Mouse (Mus musculus) limb, embryonic 14.5 days (tissue): ENCODE measurements around the gene Pbdc1. TPM values are rescaled to one million over a fixed set of nuclear protein-coding genes. Genes with fewer than 3 reads are reported as not detected.
"Not testable (repeated sequence)": the region's sequence is repeated elsewhere in the genome, so short reads cannot be mapped to it uniquely, and the experiment has no call there.

ENCODE experiments used
- ATAC-seq: fragments of 200-750 bp; cut with Nextera tagmentation; 2 replicates; pipeline ENCODE4 v1.8.0; 2017; ENCODE audit warnings: low read depth, moderate number of reproducible peaks, moderate TSS enrichment; ENCODE audit not compliant: low FRiP score
- DNase-seq: peaks from one replicate; pipeline ENCODE4 v3.0.0-alpha.2; 2015; ENCODE audit warnings: low spot score
- H3K27ac ChIP-seq: fragments of 300-500 bp; sonication (generic); replicated peaks from 2 replicates; pipeline ENCODE4 v1.5.1; 2014; ENCODE audit warnings: low read depth, mild to moderate bottlenecking, low read length, moderate library complexity, mixed read lengths
- H3K27me3 ChIP-seq: fragments of 300-500 bp; sonication (generic); 2 replicates; pipeline ENCODE4 v1.6.1; 2014; ENCODE audit warnings: low read length, mixed read lengths; ENCODE audit not compliant: control insufficient read depth, insufficient read depth
- H3K36me3 ChIP-seq: fragments of 300-500 bp; sonication (generic); 2 replicates; pipeline ENCODE4 v1.6.1; 2014; ENCODE audit warnings: mild to moderate bottlenecking, low read length, moderate library complexity, mixed read lengths; ENCODE audit not compliant: control insufficient read depth, insufficient read depth
- H3K4me1 ChIP-seq: fragments of 300-500 bp; sonication (generic); 2 replicates; pipeline ENCODE4 v1.6.1; 2014; ENCODE audit warnings: antibody characterized with exemption, low read length, mixed read lengths; ENCODE audit not compliant: control insufficient read depth, insufficient read depth
- H3K4me2 ChIP-seq: fragments of 300-500 bp; sonication (generic); replicated peaks from 2 replicates; pipeline ENCODE4 v1.6.1; 2014; ENCODE audit warnings: low read depth, mild to moderate bottlenecking, low read length, moderate library complexity; ENCODE audit not compliant: severe bottlenecking
- H3K4me3 ChIP-seq: fragments of 300-500 bp; sonication (generic); replicated peaks from 2 replicates; pipeline ENCODE4 v1.5.1; 2014; ENCODE audit warnings: low read length
- H3K9ac ChIP-seq: fragments of 300-500 bp; sonication (generic); 2 replicates; pipeline ENCODE4 v1.6.1; 2014; ENCODE audit warnings: mild to moderate bottlenecking, low read depth, low read length, moderate library complexity; ENCODE audit not compliant: severe bottlenecking
- H3K9me3 ChIP-seq: fragments of 300-500 bp; sonication (generic); 2 replicates; pipeline ENCODE4 v1.6.1; 2016; ENCODE audit warnings: low read length; ENCODE audit not compliant: control insufficient read depth
- POLR2A ChIP-seq: fragments of 200-500 bp; IDR thresholded peaks from 2 replicates; pipeline ENCODE4 v1.8.0; 2012; ENCODE audit warnings: inconsistent platforms, mild to moderate bottlenecking, moderate library complexity, borderline replicate concordance; ENCODE audit not compliant: insufficient read depth, insufficient read length; ENCODE audit errors: extremely low read depth
- WGBS: fragments of 180-500 bp; shearing (Covaris S2); extraction: QIAGEN DNeasy Blood & Tissue Kit; methylation state at CpG from one replicate; pipeline ENCODE4 v1.1.7; 2014; 5-methylcytosine and 5-hydroxymethylcytosine counted together
- polyA plus RNA-seq, 2 experiments: library from polyadenylated mRNA; depleted of rRNA in 1 of 2; stranded (reverse) in 1 of 2; unstranded in 1 of 2; fragments of >200 nt; fragmentation: Nextera tagmentation in 1 of 2; extraction: Ambion mirVana in 1 of 2; gene quantifications; 2 replicates each; pipeline versions ENCODE4 v1.2.1 to v1.2.3; 2012 to 2014

Pbdc1 gene
- polyA plus RNA-seq, 2 experiments, result 24.1 to 50.7 TPM

DNA sequence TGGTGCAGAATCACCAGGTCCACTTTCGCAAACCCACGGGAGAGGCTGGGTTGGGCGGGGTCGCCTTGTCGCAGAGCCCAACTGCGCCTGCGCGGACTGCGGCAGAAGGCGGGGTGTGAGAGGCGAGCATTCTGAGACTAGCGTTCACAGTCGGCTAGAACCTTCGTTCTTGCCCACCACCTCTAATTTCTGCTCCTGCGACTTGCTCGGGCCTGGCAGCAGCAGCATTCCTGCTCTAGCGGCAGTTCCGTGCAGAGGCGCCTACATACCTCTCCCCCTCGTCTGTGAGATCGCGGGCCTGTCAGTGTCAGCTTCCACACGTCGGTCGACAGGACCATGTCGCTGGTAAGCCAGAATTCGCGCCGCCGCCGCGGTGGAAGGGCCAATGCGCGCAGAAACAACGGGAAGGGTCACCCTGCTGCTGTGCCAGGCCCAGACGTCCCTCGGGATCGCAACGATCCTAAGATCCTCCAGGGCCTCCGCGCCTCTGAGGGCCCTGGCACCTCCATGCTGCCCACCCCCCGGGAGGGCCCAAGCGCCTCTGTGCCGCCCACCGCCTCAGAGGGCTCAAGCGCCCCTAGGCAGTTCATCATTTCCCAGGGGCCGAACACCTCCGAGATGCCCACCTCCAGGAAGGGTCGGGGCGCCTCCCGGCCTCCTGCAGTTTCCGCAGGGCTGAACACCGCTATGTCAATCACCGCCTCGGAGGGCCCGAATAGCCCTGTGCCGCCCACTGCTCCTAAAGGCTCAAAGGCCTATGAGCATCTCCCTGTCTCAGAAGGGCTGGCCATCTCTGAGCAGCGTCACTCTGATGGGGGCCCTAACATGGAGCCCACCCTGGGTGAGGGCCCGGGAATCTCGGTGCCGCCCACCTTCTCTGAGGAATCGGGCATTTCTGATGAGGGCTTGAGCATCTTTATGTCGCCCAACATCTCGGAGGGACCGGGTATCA lies 41.0 kb downstream of the Pbdc1 start, which contains the start of gene Magee1:
Gene Magee1 (plus strand): TSS at position 104 of the 952 bp plus-strand sequence.
- Histone ChIP-seq H3K27me3 (peaks cover 6% of the 10 kb centered on the region; the same call in 1 of the 2 replicates), H3K9ac (peak within 1 kb of the TSS; percentile 65), H3K4me3 (peak within 1 kb of the TSS; percentile 59), H3K27ac (peak within 1 kb of the TSS; percentile 38; the same call in 1 of the 2 replicates), H3K36me3 (no peaks in the 10 kb centered on the region), H3K4me2 (peak within 1 kb of the TSS; percentile 62), H3K4me1 (no peaks in the 10 kb centered on the region), H3K9me3 (no peaks in the 10 kb centered on the region)
- ATAC-seq (peak; percentile 76), DNase-seq (peak; percentile 42)
- 11% methylated on average over 48 of the region's 65 CpGs for WGBS
- no peak for TF ChIP-seq POLR2A

DNA sequence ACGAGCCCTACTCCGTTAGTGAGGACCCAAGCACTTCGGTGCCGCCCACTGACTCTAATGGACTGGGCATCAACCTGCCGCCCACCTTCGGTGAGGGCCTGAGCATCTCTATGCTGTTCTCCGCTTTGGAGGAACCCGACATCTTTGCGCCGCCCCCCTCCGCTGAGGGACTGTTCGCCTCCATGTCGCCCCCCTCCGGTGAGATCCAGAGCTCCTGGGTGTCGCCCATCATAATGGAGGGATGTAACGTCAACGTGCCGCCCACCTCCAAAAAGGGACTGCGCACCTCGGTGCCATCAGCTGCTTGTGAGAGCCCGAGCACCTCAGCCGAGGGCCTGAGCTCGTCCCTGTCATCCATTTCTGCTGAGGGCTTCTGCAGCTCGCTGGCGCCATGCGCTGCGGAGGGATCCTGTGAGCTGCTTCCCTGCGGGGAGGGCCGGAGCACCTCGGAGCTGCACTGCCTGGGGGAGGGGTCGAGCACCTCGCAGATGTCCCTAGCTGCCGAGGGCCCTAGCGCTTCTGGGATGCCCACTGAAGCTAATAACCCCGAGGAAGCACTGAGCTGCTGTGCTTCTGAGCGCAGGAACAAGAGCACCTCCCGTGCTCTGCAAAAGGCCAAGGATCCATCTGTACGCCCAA lies 41.8 kb downstream of the Pbdc1 start:
- Histone ChIP-seq H3K9ac (peak overlapping the region; percentile 65), H3K9me3 (no peaks in the 10 kb centered on the region), H3K4me1 (no peaks in the 10 kb centered on the region), H3K4me2 (peak overlapping the region; percentile 62), H3K27me3 (peaks cover 6% of the 10 kb centered on the region; the same call in 1 of the 2 replicates), H3K27ac (no peak overlapping the region), H3K4me3 (peak overlapping the region; percentile 59), H3K36me3 (no peaks in the 10 kb centered on the region)
- TF ChIP-seq POLR2A, result no peak
- ATAC-seq (peak; percentile 82), DNase-seq (peak; percentile 46)
- WGBS, result 24% methylated on average over 31 of the region's 38 CpGs

DNA sequence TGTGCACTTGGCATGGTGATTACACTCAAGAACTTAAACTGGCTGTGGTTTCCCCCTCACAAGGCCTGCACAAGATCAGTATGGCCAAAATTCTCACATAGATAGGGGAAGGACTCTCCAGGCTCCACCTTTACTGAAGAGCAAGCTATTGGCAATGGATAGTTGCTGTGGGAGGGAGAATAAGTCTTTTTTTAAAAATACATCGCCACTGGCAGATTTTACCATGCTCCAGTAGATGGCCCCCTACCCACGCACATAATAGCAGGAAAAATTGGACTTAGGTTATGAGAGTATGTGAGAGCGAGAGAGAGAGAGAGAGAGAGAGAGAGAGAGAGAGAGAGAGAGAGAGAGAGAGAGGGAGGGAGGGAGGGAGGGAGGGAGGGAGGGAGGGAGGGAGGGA lies 45.3 kb downstream of the Pbdc1 start:
- 14% methylated on average over 2 of the region's 3 CpGs for WGBS
- DNase-seq (peak; percentile 33), ATAC-seq (no peak)
- Histone ChIP-seq H3K9me3 (no peaks in the 10 kb centered on the region), H3K36me3 (no peaks in the 10 kb centered on the region), H3K9ac (no peak overlapping the region), H3K27ac (no peak overlapping the region), H3K4me2 (no peak overlapping the region), H3K4me1 (no peaks in the 10 kb centered on the region), H3K27me3 (peaks cover 6% of the 10 kb centered on the region; the same call in 1 of the 2 replicates), H3K4me3 (no peak overlapping the region)
- TF ChIP-seq POLR2A, result no peak

DNA sequence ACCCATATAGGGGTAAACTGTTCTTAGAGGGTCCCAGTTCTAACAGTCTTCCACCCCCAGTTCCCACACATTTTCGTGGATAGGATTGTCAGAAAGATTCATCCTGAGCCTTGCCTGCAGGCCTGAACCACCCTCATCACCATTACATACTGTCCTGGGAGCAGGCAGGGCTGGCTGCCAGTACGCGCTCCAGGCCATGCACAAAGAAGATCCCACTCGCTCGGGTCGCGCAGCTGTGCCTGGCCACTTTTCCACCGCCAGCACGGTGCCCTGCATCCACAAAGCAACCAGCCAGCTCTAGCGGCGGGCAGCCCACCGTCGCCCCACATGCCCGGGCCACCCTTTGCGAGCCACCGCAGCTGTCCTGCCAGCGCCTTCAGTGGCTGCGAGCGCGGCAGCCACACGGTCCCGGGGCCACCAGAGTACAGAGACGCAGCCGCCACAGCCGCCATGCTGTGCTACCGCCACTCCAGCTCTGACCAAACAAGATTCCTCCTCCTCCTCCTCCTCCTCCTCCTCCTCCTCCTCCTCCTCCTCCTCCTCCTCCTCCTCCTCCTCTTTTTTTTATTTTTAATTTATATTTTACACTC lies 72.4 kb downstream of the Pbdc1 start:
- DNase-seq (no peak), ATAC-seq (no peak)
- Histone ChIP-seq H3K9me3 (no peaks in the 10 kb centered on the region), H3K9ac (no peak overlapping the region), H3K36me3 (no peaks in the 10 kb centered on the region), H3K4me1 (no peaks in the 10 kb centered on the region), H3K27me3 (no peaks in the 10 kb centered on the region), H3K27ac (no peak overlapping the region), H3K4me2 (no peak overlapping the region; the same call in 1 of the 2 replicates), H3K4me3 (0 out of 2 replicates have a peak overlapping the region, but pooled peaks have one; percentile 8)
- no peak for TF ChIP-seq POLR2A
- 48% methylated on average over 20 of the region's 26 CpGs for WGBS

DNA sequence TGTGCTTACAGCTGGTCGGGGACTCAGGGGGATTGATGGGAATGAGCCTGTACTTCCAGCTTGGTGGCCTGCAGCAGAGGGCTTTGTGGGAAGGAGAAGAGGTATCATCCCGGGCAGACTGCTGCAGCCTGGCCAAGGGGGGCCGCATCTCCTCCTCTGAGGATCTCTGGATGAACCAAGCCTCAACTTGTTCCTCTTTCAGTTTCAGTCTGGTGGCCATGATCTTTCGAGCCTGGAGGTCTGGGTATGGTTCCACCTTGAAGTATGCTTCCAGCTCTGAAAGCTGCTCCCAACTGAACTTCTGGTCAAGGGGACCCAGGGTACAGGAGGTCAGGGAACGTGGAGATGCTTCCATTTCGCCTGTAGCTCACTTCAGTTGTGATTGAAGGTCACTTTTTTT lies 85.5 kb downstream of the Pbdc1 start:
- not testable (repeated sequence) for H3K36me3 ChIP-seq, ATAC-seq, H3K27ac ChIP-seq, H3K4me3 ChIP-seq, H3K9me3 ChIP-seq, H3K9ac ChIP-seq, H3K4me2 ChIP-seq, DNase-seq, H3K27me3 ChIP-seq, H3K4me1 ChIP-seq
- WGBS, result 73% methylated on average over 6 of the region's 6 CpGs

Other genes with a start within 250 kb of the Pbdc1 start
- 4.9 and 5.0 TPM in 2 replicates for gene Magee2, start 222.5 kb upstream of the Pbdc1 start, polyA plus RNA-seq (2012; rRNA removed)
- gene Magee2, start 222.5 kb upstream of the Pbdc1 start, polyA plus RNA-seq (2014; fragmentation: Nextera tagmentation; extraction: Ambion mirVana), result 4.3 and 5.0 TPM in 2 replicates
- 19.3 and 23.9 TPM in 2 replicates for gene Magee1, start 40.6 kb downstream of the Pbdc1 start, polyA plus RNA-seq (2012; rRNA removed)
- 15.3 and 18.2 TPM in 2 replicates for gene Magee1, start 40.6 kb downstream of the Pbdc1 start, polyA plus RNA-seq (2014; fragmentation: Nextera tagmentation; extraction: Ambion mirVana)